Mouse (Mus musculus) ovary, postnatal 10 days (tissue): ENCODE data around the gene Tenm2.

Experiments
- DNase-seq: peaks from one replicate; pipeline ENCODE4 v3.0.0; 2022; ENCODE audit warnings: low spot score

The Tenm2 gene

GRCm38 (mm10) chr11:36120591-36121409, 1115.0 kb downstream of the Tenm2 start:
- DNase-seq: no peak

DNA sequence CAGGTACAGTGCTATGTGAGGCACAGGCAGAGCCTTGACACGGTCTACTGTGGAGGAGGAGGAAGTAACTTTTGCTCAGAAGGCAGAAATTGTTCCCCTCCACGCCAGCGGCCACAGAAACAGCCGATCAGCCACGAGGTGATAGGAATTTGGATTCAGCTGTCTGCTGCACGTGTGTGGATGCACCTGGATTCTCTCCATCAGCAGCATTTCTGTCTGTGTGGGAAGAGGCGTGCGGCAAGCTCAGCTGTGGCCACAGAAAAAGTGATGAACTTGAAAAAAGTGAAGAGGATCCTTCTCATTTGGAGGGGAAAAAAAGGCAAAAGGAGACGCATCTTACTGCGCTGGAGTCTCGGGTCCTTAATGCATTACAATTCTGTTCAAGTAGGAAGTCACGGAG, 1122.4 kb downstream of the Tenm2 start:
- no peak for DNase-seq

DNA sequence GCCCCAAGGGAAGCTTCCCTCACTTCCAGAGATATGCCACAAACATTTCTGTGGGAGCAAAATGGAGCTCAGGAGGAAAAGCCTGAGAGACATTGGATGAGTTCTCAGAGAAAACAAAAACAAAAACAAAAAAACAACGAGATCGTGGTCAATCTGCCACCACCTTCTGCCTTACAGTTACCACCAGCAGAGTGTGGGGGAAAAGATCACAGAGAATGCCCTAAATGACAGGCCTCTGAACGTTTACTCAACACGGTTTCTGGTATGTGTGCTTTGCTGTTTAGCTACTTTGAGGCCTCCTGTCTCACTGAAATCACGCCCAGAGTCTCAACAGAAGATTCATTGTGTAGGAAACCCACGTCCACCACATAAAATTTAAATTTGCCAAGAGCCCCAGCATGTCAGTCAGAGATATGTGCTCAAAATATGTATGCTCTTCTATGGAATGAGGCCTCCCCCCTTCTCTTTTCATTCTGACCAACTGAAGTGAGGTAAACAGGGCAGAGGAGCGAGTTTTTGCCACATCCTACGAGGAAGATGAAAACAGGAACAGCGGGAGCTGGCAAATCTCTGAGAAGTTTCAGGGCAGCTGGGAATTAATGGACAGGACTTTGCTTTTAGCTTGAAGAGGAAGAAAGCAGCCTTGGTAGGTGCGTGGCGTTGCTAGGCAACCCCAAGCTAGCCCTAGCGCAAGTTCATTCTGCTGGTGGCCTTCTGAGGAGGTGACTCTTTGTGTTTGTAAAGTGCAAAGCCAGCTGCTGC, 1126.6 kb downstream of the Tenm2 start:
- no peak for DNase-seq

DNA sequence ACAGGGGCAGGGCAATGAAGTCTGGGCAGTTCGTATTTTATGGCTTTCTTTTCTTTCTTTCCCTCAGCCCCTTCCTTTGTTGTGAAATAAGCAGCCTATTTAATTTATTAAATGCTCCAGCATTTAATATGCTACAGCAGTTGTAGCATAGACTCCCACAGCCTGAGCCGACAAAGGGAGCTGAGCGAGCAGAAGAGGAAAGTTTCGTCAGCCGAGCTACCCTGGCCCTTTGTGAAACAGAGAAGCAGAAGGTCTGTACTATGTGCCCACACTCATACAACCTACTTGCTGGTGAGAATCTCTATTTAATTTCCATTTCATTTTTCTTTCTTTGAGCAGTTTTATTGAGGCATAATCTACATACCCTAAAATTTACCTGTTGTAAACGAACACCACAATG, 1127.9 kb downstream of the Tenm2 start:
- DNase-seq: no peak

DNA sequence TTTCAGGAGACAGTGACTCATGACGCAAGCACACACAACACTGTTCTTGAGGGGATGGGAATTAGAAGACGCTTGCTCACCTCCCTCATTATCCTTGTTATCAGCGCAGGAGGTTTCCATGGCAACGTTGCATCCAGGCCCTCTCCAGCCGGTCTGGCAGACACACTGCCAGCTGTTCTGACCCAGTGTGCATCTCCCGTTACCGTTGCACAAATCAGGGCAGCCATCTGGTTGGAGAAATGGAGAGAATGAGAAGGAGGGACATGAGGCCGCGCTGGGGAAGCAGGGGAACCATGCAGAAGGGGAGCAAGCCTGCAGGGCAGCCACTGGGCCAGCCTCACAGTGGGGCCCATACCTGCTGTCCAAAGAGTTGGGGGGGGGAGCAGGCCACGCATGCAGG, 1129.1 kb downstream of the Tenm2 start:
- no peak for DNase-seq

GRCm38 (mm10) chr11:36103556-36103955, 1132.2 kb downstream of the Tenm2 start:
- no peak for DNase-seq

- no peak for DNase-seq
Observed at GRCm38 (mm10) chr11:36096219-36096618, 1139.5 kb downstream of the Tenm2 start.

- no peak for DNase-seq
Observed at GRCm38 (mm10) chr11:36090210-36090609, 1145.6 kb downstream of the Tenm2 start.

DNA sequence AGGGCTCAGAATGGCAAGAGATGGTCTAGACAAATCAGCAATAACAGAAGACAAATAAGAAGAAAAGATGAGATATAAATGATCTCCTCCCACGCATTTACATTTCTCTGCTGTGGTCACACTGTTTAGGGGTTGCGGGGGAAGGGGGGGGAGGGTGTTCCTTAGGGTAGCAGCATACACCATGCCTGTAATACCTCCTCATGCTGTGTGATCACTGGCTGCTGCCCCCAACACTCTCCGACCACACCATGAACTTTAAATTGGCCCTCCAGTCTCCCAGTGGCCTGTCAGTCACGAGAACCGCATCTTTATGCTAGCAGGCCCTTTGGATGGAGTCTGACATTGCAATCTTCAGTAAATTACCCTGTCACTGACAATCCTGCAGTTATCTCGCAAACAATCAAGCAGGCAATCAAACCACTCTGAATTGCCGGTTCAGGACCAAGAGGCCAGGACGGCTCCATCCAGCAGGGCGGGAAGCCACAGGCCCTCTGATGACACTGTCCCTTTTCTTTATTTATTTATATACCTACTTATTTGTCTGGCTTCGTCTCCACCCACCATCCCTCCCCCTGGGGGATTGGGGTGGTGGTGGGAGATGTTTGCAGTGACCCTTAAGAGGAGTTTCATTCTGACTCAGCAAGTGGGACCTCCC, 1154.2 kb downstream of the Tenm2 start:
- DNase-seq: no peak

DNA sequence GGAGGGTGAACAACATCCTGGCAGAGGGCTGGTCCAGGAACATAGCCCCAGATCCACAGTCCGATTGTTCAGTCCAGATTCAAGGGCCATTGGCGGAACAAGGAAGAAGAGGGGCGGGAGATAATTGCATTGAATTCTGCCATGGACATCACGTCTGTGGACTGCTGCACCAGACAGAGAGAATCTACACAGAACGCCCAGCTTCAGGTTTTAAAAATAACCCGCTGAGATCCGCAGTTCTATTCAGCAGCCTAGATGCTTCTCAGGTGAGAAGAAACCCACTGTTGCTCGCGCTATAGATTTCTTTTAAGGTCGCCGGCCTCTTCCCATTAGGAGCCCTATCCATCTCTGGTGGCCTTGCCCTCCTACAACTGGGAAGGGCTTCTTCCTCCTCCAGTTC, 1155.0 kb downstream of the Tenm2 start:
- DNase-seq: no peak

GRCm38 (mm10) chr11:36078391-36078790, 1157.4 kb downstream of the Tenm2 start:
- DNase-seq: no peak

DNA sequence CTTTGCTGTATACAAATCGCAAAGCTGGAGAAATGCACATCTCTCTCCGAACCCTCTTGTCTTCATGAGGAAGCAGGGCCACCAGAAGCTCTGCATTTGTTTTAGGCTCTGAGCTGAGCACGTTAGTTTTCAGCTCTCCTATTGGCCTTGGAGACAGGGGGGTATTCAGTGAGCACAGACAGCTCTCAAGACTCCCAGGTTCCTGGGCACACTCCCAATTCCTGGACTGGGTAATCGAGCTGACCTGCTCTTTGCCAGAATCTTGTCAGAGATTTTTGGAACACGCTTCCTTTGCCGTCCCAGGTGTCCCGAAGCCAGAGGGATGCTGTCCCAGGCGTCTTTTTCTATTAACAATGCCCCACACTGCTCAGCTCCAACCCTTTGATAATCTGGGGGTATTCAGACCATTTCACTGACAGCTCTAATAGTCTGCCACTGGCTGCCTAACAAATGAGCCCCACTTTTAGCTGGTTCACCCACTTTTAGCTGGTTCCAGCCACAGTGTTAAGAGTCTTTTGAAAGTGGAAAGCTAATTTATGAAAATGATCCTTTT, 1161.7 kb downstream of the Tenm2 start:
- no peak for DNase-seq

DNA sequence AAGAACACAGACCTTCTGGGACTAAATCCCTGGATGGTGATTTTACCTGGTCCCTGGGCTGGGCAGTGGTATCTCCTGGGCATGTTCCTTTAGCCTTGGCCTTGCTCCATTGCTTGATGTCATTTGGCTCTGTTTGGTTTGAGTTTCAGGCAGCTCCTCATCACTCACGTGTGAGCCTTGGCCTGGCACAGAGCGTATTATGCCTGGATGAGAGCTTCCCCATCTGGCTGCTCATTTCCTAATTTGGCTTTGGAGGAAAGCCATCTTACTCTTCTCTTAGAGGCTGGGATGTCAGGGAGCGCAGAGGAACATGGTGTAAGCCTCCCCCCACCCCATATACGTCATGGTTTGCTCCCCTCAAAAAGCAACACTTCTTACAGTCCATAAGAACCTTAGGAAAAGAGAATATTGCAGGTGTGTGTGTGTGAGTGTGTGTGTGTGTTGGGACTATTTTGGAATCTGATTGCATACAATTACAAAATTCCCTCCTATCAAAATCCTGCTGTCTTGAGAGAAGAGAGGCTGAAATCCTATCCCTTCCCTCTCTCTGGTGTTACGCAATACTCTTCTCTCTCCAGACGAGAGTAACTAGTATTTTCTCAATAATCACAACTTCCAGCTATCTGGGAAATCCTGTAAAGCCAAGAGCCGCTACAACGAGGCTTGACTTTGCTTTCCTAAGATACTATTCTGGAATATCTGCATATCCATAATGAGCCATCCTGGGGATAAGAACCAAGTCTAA, 1162.5 kb downstream of the Tenm2 start:
- no peak for DNase-seq

DNA sequence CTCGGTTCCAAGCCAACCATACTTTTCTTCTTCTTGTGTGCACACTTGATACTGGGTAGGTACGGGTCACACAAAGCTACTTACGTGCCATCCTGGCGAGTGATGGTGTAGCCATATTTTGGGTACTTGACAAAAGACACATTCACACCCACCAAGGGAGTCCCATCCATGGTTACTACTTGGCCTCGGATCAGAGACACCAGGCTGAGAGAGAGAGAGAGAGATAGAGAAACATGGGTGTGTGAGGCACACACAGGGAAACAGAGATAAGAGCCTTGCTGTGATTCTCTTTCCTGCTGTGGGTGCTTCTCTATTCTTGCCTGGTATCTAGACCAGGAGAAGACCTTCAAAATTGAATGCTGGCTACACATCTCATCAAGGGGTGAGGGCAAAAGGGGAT, 1163.1 kb downstream of the Tenm2 start:
- DNase-seq: no peak

DNA sequence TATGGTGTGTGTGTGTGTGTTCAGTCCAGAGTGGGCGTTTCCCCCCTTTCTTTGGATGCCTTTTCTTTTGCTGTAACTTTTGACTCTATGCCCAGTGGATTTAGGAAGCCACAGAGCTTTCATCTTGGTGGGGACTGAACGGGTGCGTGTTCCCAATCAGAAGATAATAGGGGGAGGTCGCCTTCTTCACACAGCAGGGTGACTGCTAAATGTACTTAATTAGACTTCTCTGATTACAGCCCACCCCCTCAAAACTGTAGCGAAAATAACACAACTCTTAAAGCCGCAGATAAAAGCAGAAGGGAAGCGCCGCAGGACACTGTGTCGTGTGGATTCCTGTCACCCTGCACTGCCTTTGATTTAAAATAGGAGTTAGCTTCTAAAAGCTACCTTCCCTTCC, 1163.7 kb downstream of the Tenm2 start:
- DNase-seq: no peak

- DNase-seq: no peak
Observed at GRCm38 (mm10) chr11:36059325-36059843, 1176.4 kb downstream of the Tenm2 start.

DNA sequence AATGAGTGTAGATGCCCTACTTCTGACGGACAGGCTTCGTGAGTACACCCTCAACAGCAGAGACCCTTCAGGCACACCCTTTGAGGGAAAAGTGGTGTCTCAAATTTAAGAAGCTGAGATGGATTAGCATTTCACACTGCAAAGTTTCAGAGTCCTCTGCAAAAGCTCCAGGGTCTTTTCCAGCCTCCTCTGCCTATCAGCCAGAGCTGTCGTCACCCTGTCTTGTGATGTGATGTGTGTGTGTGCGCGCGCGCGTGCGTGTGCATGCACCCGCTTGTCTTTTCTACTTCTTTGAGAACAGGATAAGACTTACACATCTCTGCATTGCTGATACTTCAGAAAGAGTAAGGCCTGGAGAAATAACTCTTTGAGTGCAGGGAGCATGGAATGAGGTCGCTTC, 1179.2 kb downstream of the Tenm2 start:
- DNase-seq: no peak

GRCm38 (mm10) chr11:36054323-36054722, 1181.4 kb downstream of the Tenm2 start:
- DNase-seq: no peak

DNA sequence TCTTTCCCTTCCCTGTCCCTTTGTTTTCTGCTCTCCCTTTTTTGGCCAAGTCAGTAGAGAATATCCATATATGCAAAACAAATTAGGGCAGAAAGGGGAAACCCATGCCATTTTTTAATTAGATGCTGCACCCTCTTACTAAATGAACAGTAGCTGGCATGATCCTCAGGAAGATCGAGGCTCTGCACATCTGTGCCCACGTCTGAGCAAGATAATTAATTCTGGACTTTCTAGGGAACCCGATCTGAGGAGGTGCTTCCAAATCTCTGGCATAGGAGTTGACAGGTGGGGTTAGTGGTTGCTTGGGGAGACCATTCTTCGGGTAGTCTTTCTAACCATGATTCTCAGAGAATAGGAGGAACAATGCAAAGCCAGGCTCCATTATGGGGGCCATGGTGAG, 1182.3 kb downstream of the Tenm2 start:
- no peak for DNase-seq

- no peak for DNase-seq
Observed at GRCm38 (mm10) chr11:36052598-36052997, 1183.2 kb downstream of the Tenm2 start.

DNA sequence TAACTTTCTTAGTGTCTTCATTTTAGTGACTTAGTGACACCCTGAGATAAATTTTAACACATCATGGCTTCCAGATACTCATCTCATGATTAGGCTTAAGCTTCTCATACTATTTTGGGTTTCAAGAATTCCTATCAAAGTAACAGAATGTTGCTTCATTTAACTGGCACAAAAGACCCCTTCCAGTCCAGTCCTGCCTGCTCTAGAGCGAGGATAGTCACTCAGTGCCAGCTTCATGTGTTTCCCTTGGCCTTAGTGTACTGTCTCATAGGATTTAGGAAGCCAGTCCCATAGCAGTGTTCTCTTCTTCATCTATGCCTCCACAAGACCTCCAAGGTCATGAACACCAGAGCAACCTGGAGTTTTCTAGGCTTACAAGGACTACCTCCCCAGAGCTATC, 1183.7 kb downstream of the Tenm2 start:
- no peak for DNase-seq

- no peak for DNase-seq
Observed at GRCm38 (mm10) chr11:36049547-36049946, 1186.2 kb downstream of the Tenm2 start.
